Mouse (Mus musculus): Measurements from ENCODE around the gene Zc3h7a. TPM values are rescaled to one million over a fixed set of nuclear protein-coding genes. Genes with fewer than 3 reads are reported as not detected.

Zc3h7a gene
- total RNA-seq, 2 experiments from 2014 or later = 10.3 to 16.8 TPM

DNA sequence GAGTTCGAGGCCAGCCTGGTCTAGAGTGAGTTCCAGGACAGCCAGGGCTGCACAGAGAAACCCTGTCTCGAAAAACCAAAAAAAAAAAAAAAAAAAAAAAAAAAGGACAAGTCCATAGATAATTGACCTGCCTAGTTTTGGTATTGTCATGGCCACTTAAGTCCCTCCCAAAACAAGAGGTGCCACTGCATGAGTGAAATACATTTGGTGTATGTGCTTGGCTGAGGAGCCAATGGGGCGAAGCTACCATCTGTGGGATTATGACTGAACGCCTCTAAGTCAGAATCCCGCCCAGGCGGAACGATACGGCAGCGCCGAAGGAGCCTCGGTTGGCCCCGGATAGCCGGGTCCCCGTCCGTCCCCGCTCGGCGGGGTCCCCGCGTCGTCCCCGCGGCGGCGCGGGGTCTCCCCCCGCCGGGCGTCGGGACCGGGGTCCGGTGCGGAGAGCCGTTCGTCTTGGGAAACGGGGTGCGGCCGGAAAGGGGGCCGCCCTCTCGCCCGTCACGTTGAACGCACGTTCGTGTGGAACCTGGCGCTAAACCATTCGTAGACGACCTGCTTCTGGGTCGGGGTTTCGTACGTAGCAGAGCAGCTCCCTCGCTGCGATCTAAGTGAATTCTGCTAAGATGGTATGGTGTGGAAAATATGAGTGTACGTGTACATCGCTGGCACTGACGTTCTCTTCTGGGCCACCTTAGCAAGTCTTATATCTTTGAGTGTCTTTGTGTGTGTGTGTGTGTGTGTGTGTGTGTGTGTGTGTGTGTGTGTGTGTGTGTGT, 32.3 kb downstream of the Zc3h7a start:
- peak; percentile 100 for DNase-seq (ENCODE audit: low spot score)

DNA sequence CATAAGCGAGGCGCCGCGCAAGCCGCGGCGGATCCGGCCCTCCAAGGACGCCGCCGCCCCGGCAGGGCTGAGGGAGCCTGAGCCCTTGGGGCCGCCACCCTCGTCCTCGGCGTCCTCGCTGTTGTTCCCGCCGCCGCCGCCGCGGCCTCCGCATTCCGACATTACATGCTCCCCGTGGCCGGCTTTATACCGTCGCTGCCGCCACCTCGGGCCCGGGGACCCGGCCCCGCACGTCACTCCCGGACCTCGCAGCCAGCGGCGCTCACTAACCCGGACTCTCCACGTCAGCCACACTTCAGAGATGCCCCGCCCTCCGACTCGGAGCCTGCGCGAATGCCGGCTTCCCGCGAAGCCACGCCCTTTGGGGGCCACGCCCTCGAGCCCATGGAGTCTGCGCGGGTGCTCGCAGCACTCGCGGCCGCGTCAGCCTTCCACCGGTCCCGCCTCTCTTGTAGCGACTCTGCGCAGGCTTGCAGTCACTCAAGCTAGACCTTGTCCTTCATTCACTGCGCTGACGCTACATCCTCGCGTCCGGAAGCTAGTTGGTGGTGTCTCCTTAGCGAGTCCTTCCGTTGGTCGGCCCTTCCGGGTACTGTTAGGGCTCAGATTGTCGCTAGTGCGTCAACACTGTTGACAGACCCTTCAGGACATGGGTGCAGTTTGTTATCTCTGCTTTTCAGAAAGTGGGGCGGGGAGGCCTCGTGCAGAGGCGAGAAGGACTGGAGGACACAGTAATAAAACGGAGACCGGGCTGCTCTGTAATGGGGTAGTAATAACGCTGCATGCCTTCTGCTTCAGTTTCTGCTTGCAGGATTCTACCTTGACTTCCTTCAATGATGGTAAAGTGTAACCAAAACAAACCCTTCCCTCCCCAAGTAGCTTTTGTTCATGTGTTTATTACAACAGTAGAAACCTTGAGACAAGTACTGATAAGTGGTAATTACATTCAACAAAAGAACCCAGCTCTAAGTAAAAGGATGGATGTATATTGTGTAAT, 41.5 kb downstream of the Zc3h7a start, which contains the start of gene Txndc11:
TSS of gene Txndc11 (minus strand) at position 303 of the 997 bp plus-strand sequence.
- peak; percentile 100 for DNase-seq (ENCODE audit: low spot score)

DNA sequence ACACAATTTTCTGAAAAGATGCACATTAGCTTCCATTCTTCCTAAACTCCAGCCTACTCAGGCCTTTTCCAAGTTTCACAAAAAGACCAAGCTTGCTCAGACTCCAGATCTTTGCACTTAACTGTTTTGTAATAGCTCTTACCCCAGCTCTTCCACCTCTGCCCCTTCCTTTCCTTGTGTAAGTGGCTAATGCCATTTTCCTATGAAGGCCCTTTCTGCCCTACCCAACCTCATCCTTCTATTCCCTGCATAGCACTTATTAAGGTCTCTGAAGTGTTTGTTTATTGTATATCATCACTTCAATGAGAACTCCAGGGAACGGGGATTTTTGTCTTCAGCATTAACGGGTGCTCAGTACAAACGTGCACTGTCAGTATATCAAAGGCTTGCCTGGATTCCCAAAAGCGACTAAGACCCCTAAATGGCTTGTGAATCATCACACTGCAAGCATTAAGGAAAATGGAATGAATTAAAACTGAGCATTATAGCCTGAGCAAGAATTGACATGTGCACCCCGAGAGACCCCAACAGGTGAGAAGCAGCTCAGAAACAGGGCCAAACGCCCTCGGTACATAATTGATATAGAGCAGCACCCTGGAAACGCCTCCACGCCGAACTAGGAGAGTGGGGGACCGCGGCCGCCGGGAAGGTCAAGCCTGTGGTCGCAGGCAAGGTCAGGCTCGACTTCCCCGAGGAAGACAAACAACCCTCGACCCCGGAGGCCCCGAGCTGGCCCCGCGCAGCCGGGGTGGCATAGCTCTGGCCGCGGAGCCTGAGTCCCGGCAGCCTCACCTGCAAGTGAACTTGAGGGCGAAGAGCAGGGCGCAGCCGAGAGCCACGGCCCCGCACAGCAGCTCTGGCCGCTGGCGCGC, 42.5 kb downstream of the Zc3h7a start:
- no peak for DNase-seq (ENCODE audit: low spot score)

GRCm38 (mm10) chr16:11132839-11133238, 43.4 kb downstream of the Zc3h7a start:
- no peak for DNase-seq (ENCODE audit: low spot score)

DNA sequence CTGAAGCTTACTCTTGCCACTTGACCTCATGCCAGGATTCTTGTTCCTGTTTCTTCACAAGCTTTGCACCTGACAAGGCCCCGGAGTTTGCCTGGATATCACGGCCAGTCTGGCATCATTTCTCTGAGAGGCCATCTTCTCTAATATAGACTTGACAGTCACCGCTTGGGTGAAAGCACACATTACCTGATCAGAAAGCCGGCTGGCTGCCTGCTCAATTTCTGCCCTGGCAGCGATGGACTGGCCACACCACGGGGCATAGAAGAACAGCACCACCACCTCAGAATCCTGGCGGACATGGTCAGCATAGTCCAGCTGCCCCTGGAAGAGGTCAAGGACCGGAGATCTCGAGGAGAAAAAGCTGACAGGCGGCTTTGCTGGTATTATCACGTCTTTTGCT, 47.9 kb downstream of the Zc3h7a start:
- no peak for DNase-seq (ENCODE audit: low spot score)

DNA sequence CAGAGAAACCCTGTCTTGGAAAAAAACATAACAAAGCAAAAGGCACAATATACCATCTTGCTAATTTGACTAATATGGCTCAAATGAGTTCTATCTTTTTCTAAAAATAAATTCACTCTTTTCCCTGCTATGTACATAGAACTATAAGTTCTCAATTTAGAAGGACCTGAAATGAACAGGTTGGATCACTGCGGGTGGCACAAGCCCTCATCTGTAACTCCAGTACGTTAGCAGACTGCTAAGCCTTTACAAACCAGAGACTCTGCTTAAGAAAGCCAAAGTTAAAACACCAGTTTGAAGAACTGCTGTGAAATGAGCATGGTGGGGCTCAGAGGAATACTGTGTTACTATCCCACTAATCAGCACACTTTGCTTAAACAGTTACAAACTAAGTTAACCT, 50.8 kb downstream of the Zc3h7a start:
- no peak for DNase-seq (ENCODE audit: low spot score)

DNA sequence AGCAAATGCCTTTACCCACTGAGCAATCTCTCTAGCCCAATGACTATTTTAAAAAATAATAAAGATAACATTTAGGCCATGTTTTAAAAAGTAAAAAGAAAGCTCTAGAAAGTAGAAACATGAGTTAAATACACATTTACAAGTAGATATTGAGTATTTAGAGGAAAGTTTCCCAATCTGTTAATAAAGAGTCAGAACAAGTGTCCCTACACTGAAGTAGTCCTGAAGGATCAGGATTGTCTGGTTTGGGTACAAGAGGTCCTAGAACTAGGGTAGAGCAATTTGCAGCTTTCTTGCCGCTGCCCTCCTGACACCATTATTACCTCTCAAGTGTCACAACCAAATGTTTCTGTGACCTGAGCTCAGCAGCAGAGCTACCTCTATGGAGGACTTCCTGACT, 52.1 kb downstream of the Zc3h7a start:
- DNase-seq (ENCODE audit: low spot score) = no peak

DNA sequence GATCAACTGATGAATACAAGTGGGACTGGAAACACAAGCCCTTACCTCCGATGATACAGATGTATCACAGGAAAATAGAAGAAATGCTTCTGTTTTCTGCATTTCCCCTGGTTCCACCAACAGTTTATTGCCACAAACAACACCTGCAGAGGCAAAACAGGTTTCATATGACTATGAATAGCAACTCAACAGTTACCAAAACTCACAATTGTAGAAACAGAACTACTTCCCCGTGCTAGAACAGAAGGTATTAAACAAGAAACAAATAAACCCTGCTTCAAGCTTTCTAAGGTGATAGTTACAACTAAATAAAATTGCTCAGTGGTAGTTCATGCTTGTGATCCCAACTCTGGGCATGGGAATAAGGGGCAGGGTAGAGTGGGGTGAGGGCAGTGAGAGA, 53.6 kb downstream of the Zc3h7a start:
- DNase-seq (ENCODE audit: low spot score) = no peak

DNA sequence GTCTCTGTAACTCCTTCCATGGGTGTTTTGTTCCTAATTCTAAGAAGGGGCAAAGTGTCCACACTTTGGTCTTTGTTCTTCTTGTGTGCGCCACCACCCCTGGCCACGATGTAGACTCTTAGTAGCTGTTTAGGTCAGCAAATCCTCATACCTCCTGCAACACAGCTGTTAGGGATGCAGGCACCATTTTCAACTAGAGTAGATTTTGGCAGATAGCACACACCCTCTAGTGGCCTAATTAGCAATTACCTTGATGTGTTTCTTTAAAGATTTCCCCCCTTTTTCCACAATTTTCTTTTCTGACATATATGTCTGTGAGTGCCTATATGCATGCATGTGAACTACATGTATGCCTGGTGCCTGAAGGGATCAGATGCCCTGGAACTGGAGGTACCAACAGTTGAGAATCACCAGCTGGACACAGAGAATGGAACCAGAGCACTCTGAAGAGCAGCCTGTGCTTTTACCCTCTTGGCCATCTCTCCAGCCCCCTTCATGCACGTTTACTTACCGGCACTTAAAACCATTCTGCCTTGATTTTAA, 66.9 kb downstream of the Zc3h7a start:
- DNase-seq (ENCODE audit: low spot score) = no peak

DNA sequence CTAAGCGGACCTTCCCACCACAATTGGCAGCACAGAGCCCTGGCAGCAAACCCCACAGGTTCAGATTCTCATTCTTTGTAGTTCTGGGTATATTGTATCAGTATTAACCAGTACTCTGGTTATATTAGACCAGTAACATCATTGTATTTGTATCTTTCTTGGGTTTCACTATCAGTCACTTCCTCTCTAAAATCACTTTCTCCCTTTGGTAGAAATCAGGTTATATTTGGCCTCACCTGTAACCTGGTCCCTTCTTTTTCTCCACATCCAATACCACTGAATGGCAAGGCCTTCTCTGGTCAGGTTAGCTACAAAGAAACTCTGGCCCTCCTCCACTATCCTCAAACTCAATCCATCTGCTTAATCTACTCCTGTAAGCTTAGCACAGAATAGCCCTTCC, 71.3 kb downstream of the Zc3h7a start:
- no peak for DNase-seq (ENCODE audit: low spot score)

GRCm38 (mm10) chr16:11097301-11097700, 78.9 kb downstream of the Zc3h7a start:
- no peak for DNase-seq (ENCODE audit: low spot score)

DNA sequence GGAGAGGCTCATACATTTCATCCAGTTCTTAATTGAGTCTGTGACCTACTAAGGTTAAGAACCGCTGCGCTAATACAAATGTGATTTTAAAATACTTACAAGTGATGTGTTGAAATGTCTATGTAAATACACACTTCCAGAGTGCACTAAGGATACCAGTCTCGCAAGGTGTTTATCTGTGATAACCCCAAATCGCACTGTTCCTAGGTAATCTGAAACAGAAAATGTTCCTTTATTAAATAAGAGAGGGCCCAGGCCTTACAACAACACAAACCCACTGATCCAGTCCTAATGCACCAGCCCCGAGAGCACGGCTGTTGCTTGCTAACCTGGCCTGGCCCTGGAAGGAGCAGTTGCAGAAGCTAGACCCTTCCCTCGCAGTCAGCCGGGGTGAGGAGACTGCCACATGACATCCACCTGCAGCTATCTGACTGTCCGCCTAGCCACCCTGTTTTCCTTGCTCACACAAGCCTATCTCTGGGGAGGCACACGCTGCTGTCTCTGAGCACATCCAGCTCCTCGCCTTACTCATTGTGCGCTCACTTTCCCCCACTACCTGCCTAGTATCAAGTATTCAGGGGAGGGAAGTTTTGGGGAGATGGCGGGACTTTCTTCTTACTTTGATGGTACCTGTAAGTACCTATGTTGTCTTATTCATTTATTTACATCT, 82.3 kb downstream of the Zc3h7a start:
- DNase-seq (ENCODE audit: low spot score) = no peak

GRCm38 (mm10) chr16:11092523-11092922, 83.7 kb downstream of the Zc3h7a start:
- DNase-seq (ENCODE audit: low spot score) = no peak

DNA sequence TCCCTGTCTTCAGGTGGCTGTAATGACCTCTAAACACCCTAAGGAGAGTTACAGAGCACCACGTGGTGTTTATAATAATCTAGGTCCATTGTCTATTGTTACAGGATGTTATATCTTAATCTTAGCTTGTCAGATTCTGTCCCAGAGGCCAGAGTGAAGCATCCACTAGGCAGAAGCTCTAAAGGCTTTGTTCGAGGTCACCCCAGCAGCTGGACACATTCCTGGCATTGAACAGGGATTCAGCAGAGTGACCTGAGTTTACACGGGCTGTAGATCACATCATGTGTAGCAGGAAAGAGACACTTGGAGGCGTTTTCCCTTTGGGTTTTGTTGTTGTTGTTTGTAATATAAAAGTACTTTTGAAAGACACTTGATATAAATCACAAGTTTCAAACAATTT, 84.1 kb downstream of the Zc3h7a start:
- no peak for DNase-seq (ENCODE audit: low spot score)

DNA sequence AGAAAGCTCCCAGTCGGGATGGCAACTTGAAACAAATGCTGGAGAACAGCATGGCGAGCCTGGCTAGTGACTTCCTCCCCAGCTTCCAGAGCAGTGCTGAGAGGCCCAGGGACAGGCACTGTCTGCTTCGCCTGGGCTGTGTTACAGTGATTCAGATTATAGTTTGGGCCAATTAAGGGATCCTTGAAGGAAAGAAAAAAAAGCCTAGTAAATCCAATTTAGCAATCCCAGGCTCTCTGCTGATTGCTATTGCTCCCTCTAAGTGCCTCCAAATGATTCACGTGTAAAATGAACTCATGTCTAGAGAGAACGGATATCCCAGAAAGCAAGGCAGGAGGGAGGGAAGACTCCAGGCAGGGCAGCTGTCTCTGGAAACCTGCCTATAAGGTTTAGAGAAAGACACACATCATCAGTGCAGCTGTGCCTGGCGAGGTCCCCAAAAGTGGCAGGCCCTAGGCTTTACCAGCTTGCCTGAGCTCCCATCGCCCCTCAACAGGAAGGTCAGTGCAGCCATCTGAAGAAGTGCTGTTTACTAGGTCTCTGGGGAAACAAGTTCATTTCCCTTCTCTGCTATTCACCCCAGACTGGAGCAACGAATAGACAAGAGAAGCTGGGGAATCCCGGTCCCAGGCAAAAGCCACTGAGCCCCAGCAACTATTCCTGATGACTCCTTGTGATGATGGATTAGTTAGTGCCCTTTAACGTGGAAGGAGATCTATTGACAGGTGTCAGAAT, 85.2 kb downstream of the Zc3h7a start:
- no peak for DNase-seq (ENCODE audit: low spot score)

DNA sequence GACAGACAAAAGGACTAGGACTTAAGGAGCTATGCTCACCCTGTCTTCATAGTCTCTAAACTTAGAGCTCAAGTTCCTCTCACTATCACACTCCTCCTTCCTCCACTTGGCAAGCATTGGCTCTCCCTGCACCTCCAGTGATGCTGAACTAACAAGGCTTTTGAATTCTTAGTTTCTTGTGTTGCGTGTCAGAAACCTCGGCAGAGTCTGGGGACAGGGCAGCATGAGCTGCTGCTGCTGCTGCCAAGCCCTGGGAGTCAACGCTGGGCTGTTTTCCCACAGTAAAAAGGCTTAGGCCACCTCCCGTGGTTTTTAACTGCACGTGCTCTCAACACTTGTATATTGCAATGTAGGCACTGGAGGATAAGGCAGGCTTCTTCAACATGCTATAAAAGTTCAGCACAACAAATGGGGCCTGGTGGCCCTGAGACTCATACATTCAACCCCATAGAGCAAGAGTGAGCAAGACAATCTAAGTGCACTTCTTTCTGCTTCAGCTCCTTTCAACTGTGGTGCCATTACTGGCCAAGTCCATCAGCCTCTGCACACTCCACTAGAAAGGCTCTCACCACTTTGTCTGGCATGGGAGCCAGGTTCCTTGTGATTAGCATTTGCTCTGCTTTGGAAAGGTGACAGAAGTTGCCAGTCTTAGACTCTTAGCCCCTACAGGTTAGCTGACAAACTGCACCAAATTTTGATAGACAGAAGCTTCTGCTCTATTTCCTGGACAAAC, 89.2 kb downstream of the Zc3h7a start:
- no peak for DNase-seq (ENCODE audit: low spot score)
